Mouse (Mus musculus): ENCODE data around the gene Btbd35f12. TPM values are rescaled to one million over a fixed set of nuclear protein-coding genes. Genes with fewer than 3 reads are reported as not detected.

The Btbd35f12 gene
- not detected for polyA plus RNA-seq (2017; shearing (Covaris generic))

GRCm38 (mm10) chrX:33313079-33313478, at the start of gene Btbd35f12:
Gene Btbd35f12 (plus strand): TSS chrX:33313379.

Other genes with a start within 250 kb of the Btbd35f12 start
- gene Spin2-ps6, start 78.5 kb upstream of the Btbd35f12 start, polyA plus RNA-seq (2017; shearing (Covaris generic)) = not detected